Mouse (Mus musculus) brain, embryonic 18.5 days (tissue): ENCODE results near the gene Ube2o.
"Not testable (repeated sequence)": the region's sequence is repeated elsewhere in the genome, so short reads cannot be mapped to it uniquely, and the experiment has no call there.

Experiments used
- DNase-seq: peaks from one replicate; pipeline ENCODE4 v3.0.0-alpha.2; 2012; ENCODE audit warnings: low read depth, low spot score

The Ube2o gene

DNA sequence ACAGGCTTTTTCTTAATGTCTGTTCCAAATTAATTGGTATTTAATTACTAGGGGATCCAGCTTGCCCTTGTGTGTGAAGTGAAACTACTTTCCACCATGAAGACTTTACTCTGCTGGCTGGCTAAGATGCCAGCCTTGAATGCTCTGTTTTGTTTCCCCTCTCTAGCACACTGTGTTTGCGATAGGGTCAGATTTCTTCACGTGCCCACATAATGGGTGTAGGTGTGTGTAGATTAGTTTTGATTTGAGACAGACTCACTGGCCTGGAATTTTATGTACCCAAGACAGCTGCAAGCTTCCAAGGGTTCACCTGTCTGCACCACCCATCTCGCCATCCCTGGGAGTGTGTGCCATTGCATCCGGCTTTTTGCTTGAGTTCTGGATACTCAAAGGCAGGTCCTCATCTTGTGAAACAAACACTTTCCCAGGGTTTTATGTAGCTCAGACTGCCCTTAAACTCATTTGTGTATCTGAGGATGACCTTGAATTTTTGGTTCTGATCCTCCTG lies 67.7 kb downstream of the Ube2o start:
- no peak for DNase-seq

DNA sequence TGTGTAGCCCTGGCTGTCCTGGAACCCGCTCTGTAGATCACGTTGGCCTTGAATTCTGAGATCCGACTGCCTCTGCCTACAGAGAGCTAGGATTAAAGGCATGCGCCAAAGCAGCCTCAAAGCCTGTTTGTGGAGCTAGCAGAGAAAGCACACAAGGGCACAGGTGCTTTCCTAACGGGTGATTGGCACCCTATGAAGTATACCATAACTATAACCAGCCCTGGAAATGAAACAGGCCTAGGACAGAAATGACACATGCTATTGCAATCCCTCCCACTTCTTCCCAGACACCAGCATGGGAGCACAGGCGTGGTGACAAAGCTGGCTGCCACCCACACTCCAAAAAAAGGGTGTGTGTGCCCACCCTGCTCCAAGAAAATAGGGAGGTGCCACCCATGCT lies 68.3 kb downstream of the Ube2o start:
- no peak for DNase-seq

DNA sequence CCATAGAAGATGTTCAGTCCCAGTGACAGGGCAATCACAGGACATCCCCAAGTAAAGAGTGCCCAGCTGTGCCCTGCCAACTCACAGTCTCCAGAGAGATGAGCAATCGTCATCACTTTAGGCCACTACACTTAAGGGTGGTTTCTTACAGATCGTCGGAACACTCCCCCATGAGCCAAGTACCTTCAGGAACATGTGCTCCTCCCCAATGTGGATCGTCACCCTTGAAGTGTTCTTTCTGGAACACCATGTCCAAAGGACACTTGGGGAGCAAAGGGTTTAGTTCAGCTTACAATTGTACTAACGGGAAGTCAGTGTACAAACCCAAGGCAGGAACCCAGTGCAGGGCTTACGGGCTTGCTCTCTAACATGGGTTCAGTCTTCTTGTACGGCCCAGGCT lies 69.1 kb downstream of the Ube2o start:
- no peak for DNase-seq

GRCm38 (mm10) chr11:116511301-116511868 lies 69.9 kb downstream of the Ube2o start:
- no peak for DNase-seq

- DNase-seq: no peak
Observed at GRCm38 (mm10) chr11:116508689-116509088, 72.6 kb downstream of the Ube2o start.

DNA sequence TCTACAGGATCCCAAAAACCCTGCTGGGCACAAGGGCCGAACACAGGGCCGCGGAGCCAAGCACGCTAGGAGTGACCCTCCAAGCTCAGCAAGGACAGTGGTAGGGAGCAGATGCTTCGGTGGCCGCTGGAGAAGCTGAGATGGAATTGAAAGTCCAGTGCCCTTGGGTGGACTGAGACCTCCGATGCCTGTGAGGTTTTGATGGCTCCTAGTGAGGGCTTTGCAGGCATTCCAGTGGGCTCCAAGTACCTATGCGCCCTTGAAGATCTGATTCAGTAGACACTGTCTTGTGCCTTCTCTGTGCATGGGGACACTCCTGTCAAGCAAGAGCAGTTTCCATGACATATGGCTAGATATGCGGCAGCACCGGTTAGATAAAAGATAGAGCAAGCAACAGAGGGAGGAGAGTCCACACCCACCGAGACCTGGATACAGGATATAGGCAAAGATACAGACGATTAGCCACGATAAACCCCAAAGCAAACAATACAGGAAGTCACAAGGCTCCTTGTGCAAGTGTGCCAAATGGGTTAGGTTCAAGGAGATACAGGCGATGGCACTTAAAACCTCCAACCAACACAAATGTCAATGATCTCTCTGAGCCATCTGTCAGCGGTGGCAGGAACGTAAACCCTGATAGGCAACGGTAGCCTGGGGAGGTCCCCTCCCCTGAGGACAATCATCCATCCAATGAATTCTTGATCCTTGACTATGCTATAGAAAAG lies 74.9 kb downstream of the Ube2o start:
- no peak for DNase-seq

GRCm38 (mm10) chr11:116505573-116505972 lies 75.7 kb downstream of the Ube2o start:
- DNase-seq: no peak

DNA sequence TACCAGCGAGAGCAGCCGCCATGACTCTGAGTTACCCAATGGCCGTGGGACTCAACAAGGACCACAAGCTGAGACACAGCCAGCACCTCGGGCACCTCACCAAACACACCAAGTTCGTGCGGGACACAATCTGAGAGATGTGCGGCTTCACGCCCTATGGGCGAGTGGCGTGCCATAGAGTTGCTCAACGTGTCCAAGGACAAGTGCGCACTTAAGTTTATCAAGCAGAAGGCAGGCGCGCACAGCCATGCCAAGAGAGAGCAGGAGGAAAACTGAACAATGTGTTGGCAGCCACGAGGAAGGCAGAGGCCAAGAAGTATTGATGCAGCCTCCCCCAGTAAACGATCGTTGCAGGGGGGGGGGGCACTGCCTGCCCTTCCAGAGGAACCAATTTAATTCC lies 76.7 kb downstream of the Ube2o start:
- no peak for DNase-seq

DNA sequence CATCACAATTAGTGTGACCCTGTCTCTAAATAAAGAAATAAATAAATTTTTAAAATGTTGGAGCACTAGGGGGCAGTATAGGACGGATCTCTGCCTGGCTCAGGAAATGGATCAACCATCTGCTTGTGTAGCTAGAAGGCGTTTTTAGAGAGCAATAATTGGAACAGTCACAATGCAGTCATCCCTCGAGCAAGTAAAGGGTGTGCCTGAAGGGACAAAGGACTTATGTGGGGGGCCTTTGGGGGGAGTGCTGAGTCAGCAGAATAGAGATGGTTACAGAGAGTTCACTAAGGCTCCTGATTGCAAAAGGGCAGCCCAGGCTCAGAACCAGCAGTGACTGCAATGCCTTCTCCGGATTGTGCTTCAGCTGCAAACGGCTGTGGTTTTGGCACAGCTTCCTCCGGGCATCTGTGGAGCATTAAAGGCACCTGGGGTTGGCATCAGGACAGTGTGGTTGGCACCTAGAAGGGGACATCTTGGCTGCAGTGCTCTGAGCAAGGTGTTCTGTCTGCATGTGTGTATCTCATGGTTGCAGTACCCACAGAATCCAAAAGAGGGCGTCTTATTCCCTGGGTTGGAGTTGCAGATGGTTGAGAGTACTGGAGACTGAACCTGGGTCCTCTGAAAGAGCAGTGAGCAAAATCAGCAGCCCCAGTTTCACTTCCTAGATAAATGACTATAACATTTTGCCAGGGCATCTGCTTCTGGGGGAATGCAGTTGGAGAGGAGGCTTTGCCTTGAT lies 80.1 kb downstream of the Ube2o start:
- DNase-seq: peak; percentile 43

- no peak for DNase-seq
Observed at GRCm38 (mm10) chr11:116499018-116499417, 82.2 kb downstream of the Ube2o start.

GRCm38 (mm10) chr11:116498596-116498995 lies 82.7 kb downstream of the Ube2o start:
- DNase-seq: no peak

DNA sequence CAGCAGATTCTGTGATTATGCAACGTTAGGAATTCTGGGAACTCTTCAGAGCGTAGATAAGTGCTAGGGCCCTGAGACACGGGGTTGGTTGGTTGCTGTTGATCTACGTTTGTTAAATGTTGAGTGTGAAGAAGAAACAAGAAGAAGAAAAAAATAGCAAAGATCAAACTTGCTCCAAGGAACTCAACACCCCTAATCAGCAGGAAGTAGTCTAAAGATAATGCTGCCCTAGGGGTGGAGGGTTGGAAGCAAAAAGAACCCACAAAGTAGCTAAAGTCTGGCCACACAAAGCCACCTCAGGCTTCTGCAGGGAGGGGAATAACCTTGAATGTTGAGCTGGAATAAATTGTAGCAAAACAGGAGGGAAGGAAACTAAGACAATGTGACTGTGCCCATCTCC lies 83.9 kb downstream of the Ube2o start:
- no peak for DNase-seq

DNA sequence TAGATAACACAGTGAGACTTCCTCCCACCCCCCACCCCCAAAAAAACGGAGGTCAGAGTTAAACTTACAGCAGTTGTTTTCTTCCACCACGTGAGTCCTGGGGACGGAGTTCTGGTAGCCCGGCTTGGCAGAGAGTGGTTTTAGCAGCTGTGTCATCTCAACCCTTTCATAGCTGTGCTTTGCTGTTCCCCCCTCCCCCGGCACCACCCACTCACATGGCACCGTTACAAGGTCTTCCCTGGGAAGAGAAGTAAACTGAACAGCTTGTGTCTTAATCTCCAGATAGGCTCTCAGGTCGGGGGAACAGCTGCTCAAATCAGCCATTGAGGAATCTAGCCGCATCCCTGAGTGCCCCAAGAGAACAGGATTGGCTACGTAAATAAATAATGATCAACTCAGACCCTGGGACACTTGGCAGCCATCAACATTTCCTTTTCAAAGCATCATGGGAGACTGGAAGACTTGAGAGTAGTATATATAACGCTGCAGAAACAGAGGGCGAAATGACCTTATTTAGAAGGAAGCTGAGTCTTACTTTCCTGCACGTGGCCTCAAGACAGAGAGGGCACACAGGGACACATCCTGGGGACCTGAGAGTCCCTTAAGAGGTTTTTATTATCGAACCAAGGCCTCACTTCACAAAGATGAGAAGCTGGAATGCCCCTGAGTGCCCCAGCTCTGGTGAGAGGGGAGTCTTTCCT lies 86.6 kb downstream of the Ube2o start:
- no peak for DNase-seq

DNA sequence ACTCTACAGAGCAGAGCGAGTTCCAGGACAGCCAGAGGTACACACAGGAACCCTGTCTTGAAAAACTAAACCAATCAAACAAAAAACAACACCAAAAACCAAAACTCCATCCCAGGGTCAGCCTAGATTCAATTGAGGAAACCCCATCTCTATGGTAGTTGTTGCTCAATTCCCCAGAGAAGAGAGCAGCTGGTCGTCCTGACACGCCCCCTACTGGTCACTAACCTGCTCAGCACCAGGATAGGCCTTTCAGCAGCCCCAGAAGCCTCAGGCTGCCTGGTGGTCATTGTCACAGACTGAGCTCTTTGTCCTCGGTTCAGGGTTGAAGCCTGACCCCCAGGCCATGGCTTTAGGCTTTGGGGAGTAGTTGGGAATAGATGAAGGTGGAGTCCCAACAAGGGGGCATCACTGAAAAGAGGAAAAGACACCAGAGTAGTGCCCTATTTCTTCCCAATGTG lies 87.4 kb downstream of the Ube2o start, which contains the start of gene Prpsap1:
Gene Prpsap1 (minus strand): TSS at position 408 of the 458 bp plus-strand sequence.
- no peak for DNase-seq

- DNase-seq: no peak
Observed at GRCm38 (mm10) chr11:116493191-116493590, 88.1 kb downstream of the Ube2o start.

GRCm38 (mm10) chr11:116492507-116492906 lies 88.7 kb downstream of the Ube2o start:
- DNase-seq: not testable (repeated sequence)

GRCm38 (mm10) chr11:116491338-116491737 lies 89.9 kb downstream of the Ube2o start:
- DNase-seq: no peak

GRCm38 (mm10) chr11:116490232-116491107 lies 90.8 kb downstream of the Ube2o start:
- peak; percentile 86 for DNase-seq

GRCm38 (mm10) chr11:116489771-116490231 lies 91.4 kb downstream of the Ube2o start:
- no peak for DNase-seq

GRCm38 (mm10) chr11:116488693-116489375 lies 92.4 kb downstream of the Ube2o start:
- no peak for DNase-seq
